Mouse (Mus musculus): ENCODE data around the gene Pyroxd2. TPM values are rescaled to one million over a fixed set of nuclear protein-coding genes. Genes with fewer than 3 reads are reported as not detected.

Gene Pyroxd2
- polyA plus RNA-seq, 1 experiment = 0.06 TPM

- Histone ChIP-seq H3K4me3 (ENCODE audit: insufficient read depth, poor library complexity, severe bottlenecking) (no peak overlapping the region), H3K79me3 (ENCODE audit: low read depth) (no peaks in the 10 kb centered on the region), H3ac (ENCODE audit: control insufficient read depth, insufficient read length, low read depth) (no peak overlapping the region), H3K79me2 (ENCODE audit: control insufficient read depth, insufficient read depth) (no peaks in the 10 kb centered on the region), H3K27me3 (ENCODE audit: control insufficient read depth, insufficient read depth, insufficient read length) (peaks cover 26% of the 10 kb centered on the region), H3K36me3 (ENCODE audit: control insufficient read depth, insufficient read depth) (no peaks in the 10 kb centered on the region)
- TF ChIP-seq CEBPB (IDR thresholded peaks at IDR 0.05; ENCODE audit: low read depth) (no peak), CTCF (IDR thresholded peaks at IDR 0.05; ENCODE audit: control insufficient read depth, insufficient read depth, insufficient read length) (no peak), MYOD1 (IDR thresholded peaks at IDR 0.05; ENCODE audit: control insufficient read depth, insufficient read length, low read depth) (no peak), MYOG (IDR thresholded peaks at IDR 0.05; ENCODE audit: control insufficient read depth, extremely low read depth, insufficient read length) (no peak), USF1 (IDR thresholded peaks at IDR 0.05; ENCODE audit: low read depth) (no peak), FOSL1 (IDR thresholded peaks at IDR 0.05; ENCODE audit: insufficient read depth, low read length, poor library complexity, severe bottlenecking) (no peak), MAX (IDR thresholded peaks at IDR 0.05) (no peak)
Observed at GRCm38 (mm10) chr19:42716507-42716906, 36.1 kb downstream of the Pyroxd2 start.

- H3ac ChIP-seq (ENCODE audit: control insufficient read depth, insufficient read length, low read depth) = no peak overlapping the region
- no peak overlapping the region for H3K4me3 ChIP-seq (ENCODE audit: insufficient read depth, poor library complexity, severe bottlenecking)
- H3K27me3 ChIP-seq (ENCODE audit: control insufficient read depth, insufficient read depth, insufficient read length) = peaks cover 23% of the 10 kb centered on the region
- no peaks in the 10 kb centered on the region for H3K79me2 ChIP-seq (ENCODE audit: control insufficient read depth, insufficient read depth)
- TF ChIP-seq CTCF (IDR thresholded peaks at IDR 0.05; ENCODE audit: control insufficient read depth, insufficient read depth, insufficient read length) = no peak
- TF ChIP-seq CEBPB (IDR thresholded peaks at IDR 0.05; ENCODE audit: low read depth) = no peak
- TF ChIP-seq MYOD1 (IDR thresholded peaks at IDR 0.05; ENCODE audit: control insufficient read depth, insufficient read length, low read depth) = no peak
- no peak for TF ChIP-seq USF1 (IDR thresholded peaks at IDR 0.05; ENCODE audit: low read depth)
- no peak for TF ChIP-seq MYOG (IDR thresholded peaks at IDR 0.05; ENCODE audit: control insufficient read depth, extremely low read depth, insufficient read length)
- no peak for TF ChIP-seq FOSL1 (IDR thresholded peaks at IDR 0.05; ENCODE audit: insufficient read depth, low read length, poor library complexity, severe bottlenecking)
- TF ChIP-seq MAX (IDR thresholded peaks at IDR 0.05) = no peak
- H3K36me3 ChIP-seq (ENCODE audit: control insufficient read depth, insufficient read depth) = no peaks in the 10 kb centered on the region
- no peaks in the 10 kb centered on the region for H3K79me3 ChIP-seq (ENCODE audit: low read depth)
Observed at GRCm38 (mm10) chr19:42713770-42714169, 38.8 kb downstream of the Pyroxd2 start.

GRCm38 (mm10) chr19:42699426-42699825, 53.1 kb downstream of the Pyroxd2 start:
- no peak overlapping the region for H3ac ChIP-seq (ENCODE audit: control insufficient read depth, insufficient read length, low read depth)
- H3K36me3 ChIP-seq (ENCODE audit: control insufficient read depth, insufficient read depth) = no peaks in the 10 kb centered on the region
- peaks cover 25% of the 10 kb centered on the region for H3K27me3 ChIP-seq (ENCODE audit: control insufficient read depth, insufficient read depth, insufficient read length)
- no peaks in the 10 kb centered on the region for H3K79me3 ChIP-seq (ENCODE audit: low read depth)
- H3K79me2 ChIP-seq (ENCODE audit: control insufficient read depth, insufficient read depth) = no peaks in the 10 kb centered on the region
- H3K4me3 ChIP-seq (ENCODE audit: insufficient read depth, poor library complexity, severe bottlenecking) = no peak overlapping the region
- TF ChIP-seq MYOD1 (IDR thresholded peaks at IDR 0.05; ENCODE audit: control insufficient read depth, insufficient read length, low read depth) (no peak), FOSL1 (IDR thresholded peaks at IDR 0.05; ENCODE audit: insufficient read depth, low read length, poor library complexity, severe bottlenecking) (no peak), MYOG (IDR thresholded peaks at IDR 0.05; ENCODE audit: control insufficient read depth, extremely low read depth, insufficient read length) (no peak), CEBPB (IDR thresholded peaks at IDR 0.05; ENCODE audit: low read depth) (no peak), USF1 (IDR thresholded peaks at IDR 0.05; ENCODE audit: low read depth) (no peak), MAX (IDR thresholded peaks at IDR 0.05) (no peak), CTCF (IDR thresholded peaks at IDR 0.05; ENCODE audit: control insufficient read depth, insufficient read depth, insufficient read length) (no peak)

- H3K79me3 ChIP-seq (ENCODE audit: low read depth) = no peaks in the 10 kb centered on the region
- H3K79me2 ChIP-seq (ENCODE audit: control insufficient read depth, insufficient read depth) = no peaks in the 10 kb centered on the region
- no peak overlapping the region for H3K4me3 ChIP-seq (ENCODE audit: insufficient read depth, poor library complexity, severe bottlenecking)
- no peak overlapping the region for H3ac ChIP-seq (ENCODE audit: control insufficient read depth, insufficient read length, low read depth)
- H3K36me3 ChIP-seq (ENCODE audit: control insufficient read depth, insufficient read depth) = no peaks in the 10 kb centered on the region
- TF ChIP-seq CEBPB (IDR thresholded peaks at IDR 0.05; ENCODE audit: low read depth) = no peak
- TF ChIP-seq MAX (IDR thresholded peaks at IDR 0.05) = no peak
- no peak for TF ChIP-seq USF1 (IDR thresholded peaks at IDR 0.05; ENCODE audit: low read depth)
- no peak for TF ChIP-seq MYOD1 (IDR thresholded peaks at IDR 0.05; ENCODE audit: control insufficient read depth, insufficient read length, low read depth)
- TF ChIP-seq MYOG (IDR thresholded peaks at IDR 0.05; ENCODE audit: control insufficient read depth, extremely low read depth, insufficient read length) = no peak
- no peak for TF ChIP-seq CTCF (IDR thresholded peaks at IDR 0.05; ENCODE audit: control insufficient read depth, insufficient read depth, insufficient read length)
- TF ChIP-seq FOSL1 (IDR thresholded peaks at IDR 0.05; ENCODE audit: insufficient read depth, low read length, poor library complexity, severe bottlenecking) = no peak
- peaks cover 28% of the 10 kb centered on the region for H3K27me3 ChIP-seq (ENCODE audit: control insufficient read depth, insufficient read depth, insufficient read length)
Observed at GRCm38 (mm10) chr19:42698576-42698975, 54.0 kb downstream of the Pyroxd2 start.

- Histone ChIP-seq H3K79me2 (ENCODE audit: control insufficient read depth, insufficient read depth) (no peaks in the 10 kb centered on the region), H3K36me3 (ENCODE audit: control insufficient read depth, insufficient read depth) (no peaks in the 10 kb centered on the region), H3K4me3 (ENCODE audit: insufficient read depth, poor library complexity, severe bottlenecking) (no peak overlapping the region), H3K27me3 (ENCODE audit: control insufficient read depth, insufficient read depth, insufficient read length) (peaks cover 22% of the 10 kb centered on the region), H3K79me3 (ENCODE audit: low read depth) (no peaks in the 10 kb centered on the region), H3ac (ENCODE audit: control insufficient read depth, insufficient read length, low read depth) (no peak overlapping the region)
- no peak for TF ChIP-seq MAX (IDR thresholded peaks at IDR 0.05)
Observed at GRCm38 (mm10) chr19:42697336-42697735, 55.2 kb downstream of the Pyroxd2 start.

GRCm38 (mm10) chr19:42690256-42690655, 62.3 kb downstream of the Pyroxd2 start:
- TF ChIP-seq CEBPB (IDR thresholded peaks at IDR 0.05; ENCODE audit: low read depth) (no peak), MYOD1 (IDR thresholded peaks at IDR 0.05; ENCODE audit: control insufficient read depth, insufficient read length, low read depth) (no peak), USF1 (IDR thresholded peaks at IDR 0.05; ENCODE audit: low read depth) (no peak), FOSL1 (IDR thresholded peaks at IDR 0.05; ENCODE audit: insufficient read depth, low read length, poor library complexity, severe bottlenecking) (no peak), MAX (IDR thresholded peaks at IDR 0.05) (no peak), CTCF (IDR thresholded peaks at IDR 0.05; ENCODE audit: control insufficient read depth, insufficient read depth, insufficient read length) (no peak), MYOG (IDR thresholded peaks at IDR 0.05; ENCODE audit: control insufficient read depth, extremely low read depth, insufficient read length) (no peak)
- H3K4me3 ChIP-seq (ENCODE audit: insufficient read depth, poor library complexity, severe bottlenecking) = no peak overlapping the region
- peaks cover 3% of the 10 kb centered on the region for H3K27me3 ChIP-seq (ENCODE audit: control insufficient read depth, insufficient read depth, insufficient read length)
- no peaks in the 10 kb centered on the region for H3K79me3 ChIP-seq (ENCODE audit: low read depth)
- no peak overlapping the region for H3ac ChIP-seq (ENCODE audit: control insufficient read depth, insufficient read length, low read depth)
- H3K36me3 ChIP-seq (ENCODE audit: control insufficient read depth, insufficient read depth) = no peaks in the 10 kb centered on the region
- H3K79me2 ChIP-seq (ENCODE audit: control insufficient read depth, insufficient read depth) = no peaks in the 10 kb centered on the region
